Mouse (Mus musculus): ENCODE data around the gene Map3k10. TPM values are rescaled to one million over a fixed set of nuclear protein-coding genes. Genes with fewer than 3 reads are reported as not detected.
"Not testable (repeated sequence)": the region's sequence is repeated elsewhere in the genome, so short reads cannot be mapped to it uniquely, and the experiment has no call there.

The Map3k10 gene
- polyA plus RNA-seq, 1 experiment = 11.4 TPM

DNA sequence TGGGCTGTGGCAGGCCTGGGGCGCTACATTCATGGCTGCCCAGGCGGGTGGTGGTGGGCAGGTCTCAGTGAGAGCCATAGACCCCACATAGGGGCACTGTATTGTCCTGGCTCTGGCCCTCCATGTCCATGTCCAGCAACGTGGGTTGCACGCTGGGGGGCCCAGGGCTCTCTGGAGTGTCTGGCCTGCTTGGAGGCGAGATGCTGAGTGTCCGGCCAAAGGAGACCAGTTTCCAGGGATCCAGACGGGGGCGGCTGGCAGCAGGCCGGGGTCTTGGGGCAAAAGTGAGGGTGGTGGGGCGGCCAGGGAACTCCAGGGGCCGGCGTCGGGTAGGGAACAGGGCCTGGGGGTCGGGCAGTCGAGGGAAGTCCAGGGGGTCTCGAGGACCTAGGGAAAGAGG is 17.8 kb downstream of the Map3k10 start:
- WGBS = 92% methylated on average over 16 of the region's 16 CpGs
- no peak for DNase-seq (ENCODE audit: low read depth, low spot score)

DNA sequence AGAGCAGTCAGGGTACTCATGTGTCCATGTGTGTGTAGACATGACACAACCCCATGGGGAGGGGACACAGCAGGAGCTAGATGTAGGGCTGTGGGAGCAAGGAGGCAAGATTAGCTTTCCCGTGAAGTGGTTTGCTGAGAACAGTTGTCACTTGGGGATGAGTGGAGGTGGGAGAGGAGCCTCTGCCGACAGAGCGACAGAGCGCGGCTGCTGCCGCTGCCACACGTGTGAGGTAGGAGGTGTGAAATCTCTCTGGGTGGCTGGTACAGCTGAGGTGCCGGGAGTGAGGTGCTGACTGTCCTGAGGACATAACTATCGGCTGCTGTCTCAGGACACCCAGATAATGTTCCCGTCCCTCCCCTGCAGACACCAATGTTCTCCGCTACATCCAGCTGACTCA is 18.9 kb downstream of the Map3k10 start:
- DNase-seq (ENCODE audit: low read depth, low spot score) = no peak
- WGBS = 62% methylated on average over 11 of the region's 11 CpGs

DNA sequence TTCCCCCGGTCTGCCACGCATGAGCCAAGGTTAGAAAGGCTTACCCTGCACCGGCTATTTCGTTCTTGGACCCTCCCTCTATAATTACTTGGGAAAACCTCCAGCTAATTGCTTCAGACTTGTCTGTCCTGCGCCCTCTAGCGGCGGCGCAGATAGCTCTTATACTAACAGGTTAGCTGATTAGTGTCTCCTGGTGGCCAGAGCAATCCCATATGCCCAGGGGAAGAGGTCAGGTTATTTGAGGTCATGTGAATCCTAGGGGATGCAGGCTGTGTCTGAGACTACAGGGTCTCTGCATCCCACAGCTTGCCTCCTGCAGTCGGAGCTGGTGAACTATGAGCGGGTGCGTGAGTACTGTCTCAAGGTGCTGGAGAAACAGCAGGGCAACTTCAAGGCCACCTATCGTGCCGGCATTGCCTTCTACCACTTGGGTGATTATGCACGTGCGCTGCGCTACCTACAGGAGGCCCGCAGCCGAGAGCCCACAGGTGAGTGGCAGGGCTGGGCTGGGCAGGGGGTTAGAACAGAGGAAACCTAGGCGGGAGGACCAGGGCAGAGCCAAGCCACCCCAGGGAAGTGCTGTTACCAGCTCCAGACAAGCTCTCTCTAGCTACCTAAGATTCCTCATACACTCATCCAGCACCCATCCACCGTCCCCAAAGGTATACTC is 19.7 kb downstream of the Map3k10 start:
- DNase-seq (ENCODE audit: low read depth, low spot score) = peak; percentile 16
- WGBS = 52% methylated on average over 20 of the region's 20 CpGs

DNA sequence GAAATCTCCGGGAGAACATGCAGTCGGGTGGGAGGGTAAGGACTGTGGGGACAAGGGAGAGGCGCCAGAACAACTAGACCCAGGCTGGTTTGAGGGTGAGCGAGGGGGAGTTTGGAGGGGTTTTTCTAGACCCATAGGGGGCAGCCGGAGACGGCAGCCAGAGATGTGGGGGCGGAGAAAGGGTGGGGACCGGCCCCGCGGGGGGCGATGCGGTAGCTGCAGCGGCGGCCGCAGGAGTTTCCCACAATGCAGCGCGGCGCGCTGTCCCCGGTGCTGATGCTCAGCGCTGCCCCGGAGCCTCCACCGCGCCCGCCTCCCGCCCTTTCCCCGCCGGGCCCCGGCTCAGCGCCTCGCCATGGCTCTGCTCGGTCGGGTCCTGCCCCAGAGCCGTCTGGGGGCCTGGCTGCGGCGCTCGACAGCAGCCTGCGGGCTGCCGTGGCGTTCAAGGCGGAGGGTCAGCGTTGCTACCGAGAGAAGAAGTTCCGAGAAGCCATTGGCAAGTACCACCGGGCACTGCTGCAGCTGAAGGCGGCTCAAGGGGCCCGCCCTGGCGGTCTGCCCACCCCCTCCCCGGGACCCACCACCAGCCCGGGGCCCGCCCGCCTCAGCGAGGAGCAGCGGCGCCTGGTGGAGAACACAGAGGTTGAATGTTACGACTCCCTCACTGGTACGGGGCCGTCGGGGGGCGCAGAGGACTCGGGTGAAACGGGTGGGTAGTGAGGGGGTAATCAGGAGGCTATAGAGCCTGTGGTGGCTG is 20.5 kb downstream of the Map3k10 start, which contains the start of gene Ttc9b:
Gene Ttc9b, plus strand, starts transcription at position 235 of the 757 bp plus-strand sequence.
- DNase-seq (ENCODE audit: low read depth, low spot score) = no peak
- 5% methylated on average over 60 of the region's 62 CpGs for WGBS

DNA sequence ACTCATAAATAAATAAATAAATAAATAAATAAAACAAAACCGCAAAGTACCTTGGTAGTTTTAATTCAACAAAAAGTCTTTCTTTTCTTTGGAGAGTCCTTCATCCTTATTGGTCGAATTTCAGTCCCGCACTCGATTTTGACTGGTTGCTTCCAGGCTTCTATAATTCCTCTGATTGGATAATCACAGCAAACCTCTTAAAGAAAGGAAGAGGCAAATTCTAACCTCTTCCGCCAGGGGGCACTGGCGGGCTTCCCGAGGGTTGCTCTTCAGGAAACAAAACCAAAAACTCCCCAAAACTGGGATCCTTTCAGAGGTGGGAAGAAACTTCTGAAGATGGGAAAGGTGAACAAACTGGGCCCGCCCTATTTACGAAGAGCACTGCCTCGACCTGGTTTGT is 23.4 kb downstream of the Map3k10 start:
- 6% methylated on average over 10 of the region's 10 CpGs for WGBS
- DNase-seq (ENCODE audit: low read depth, low spot score) = peak; percentile 53

DNA sequence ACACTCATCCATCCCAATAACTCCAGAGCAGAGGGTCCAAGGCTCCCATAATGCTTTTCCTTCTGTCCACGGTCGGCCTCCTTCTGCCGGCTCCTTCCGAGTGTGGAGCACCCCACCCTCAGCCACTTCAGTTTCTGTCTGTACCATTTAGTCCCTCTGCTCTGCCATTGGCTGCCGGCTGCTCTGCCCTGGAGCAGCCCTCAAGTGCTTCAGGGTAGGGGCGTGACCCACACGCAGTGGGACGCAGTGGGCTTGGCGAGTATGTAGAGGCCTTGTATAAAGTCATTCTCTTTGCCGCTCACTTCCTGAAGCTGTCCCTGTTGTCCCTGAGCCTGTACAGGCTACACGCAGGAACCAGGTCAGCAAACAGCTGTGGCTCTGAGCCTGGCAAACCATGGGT is 24.7 kb downstream of the Map3k10 start:
- no peak for DNase-seq (ENCODE audit: low read depth, low spot score)
- 80% methylated on average over 11 of the region's 11 CpGs for WGBS

DNA sequence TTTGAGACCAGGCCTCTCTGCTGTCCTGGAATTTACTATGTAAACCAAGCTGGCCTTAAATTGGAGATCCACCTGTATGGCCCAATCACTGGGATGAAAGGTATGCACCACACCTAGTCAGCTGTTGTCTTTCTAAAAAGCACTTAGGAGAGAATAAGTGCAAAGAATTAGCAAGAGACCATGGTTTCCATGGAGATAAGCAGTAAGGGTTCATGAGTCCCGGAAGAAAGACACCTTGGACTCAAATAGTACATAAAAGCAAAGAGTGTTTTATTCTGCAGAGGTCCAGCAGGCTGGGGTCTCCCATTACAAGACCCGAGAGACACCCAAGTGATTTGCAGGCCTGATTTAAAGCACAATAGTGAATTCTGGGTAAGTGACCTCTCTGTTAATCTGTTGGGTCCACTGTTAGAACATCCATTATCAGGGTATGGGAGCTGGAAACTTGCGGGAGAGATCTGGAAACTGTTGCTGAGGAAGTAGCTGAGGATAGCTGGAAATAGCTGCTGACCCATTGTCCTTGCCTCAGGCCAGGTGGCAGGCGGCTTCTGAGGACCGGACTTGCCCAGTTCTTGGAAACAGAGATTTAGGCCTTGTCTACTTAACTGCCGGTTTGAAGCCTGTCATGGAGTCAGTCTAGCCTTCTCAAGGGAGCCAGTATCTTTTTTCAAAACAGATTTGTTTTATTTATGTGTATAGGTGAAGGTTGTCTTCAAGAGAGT is 27.0 kb downstream of the Map3k10 start:
- whole genome bisulfite sequencing = 71% methylated on average over 6 of the region's 6 CpGs
- DNase-seq (ENCODE audit: low read depth, low spot score) = no peak

DNA sequence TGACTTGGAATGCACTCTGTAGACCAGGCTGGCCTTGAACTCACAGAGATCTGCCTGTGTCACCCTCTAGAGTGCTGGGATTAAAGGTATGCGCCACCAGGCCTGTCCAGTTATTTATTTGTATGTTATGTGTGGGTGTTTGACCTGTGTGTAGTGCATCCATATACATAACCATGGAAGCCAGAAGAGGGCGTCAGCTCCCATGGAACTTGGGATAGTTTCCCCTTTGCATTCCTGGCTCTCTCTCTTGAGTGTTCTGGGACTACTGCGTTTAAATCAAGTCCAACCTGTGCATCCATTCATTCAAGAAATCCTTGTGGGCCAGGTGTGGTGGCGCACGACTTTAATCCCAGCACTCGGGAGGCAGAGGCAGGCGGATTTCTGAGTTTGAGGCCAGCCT is 27.9 kb downstream of the Map3k10 start:
- WGBS = 86% methylated on average over 7 of the region's 7 CpGs
- DNase-seq (ENCODE audit: low read depth, low spot score) = no peak

DNA sequence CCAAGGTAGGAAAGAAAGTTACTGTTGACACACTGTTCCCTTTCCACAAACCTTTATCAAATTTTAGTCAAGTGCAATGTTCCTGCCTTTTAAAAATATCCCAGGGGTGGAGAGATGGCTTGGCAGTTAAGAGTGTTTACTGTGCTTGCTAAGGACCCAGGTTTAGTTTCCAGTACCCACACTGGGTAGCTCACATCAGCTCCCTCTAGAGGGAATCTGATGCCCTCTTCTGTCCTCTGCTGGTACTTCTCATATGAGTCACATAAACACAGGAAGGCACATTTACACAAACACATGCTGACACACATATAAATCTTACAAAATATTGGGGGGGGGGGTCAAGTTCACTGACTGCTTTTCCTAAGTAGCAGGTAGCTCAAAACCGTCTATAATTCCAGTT is 29.9 kb downstream of the Map3k10 start:
- 37% methylated on average over 1 of the region's 1 CpGs for WGBS
- DNase-seq (ENCODE audit: low read depth, low spot score) = no peak

DNA sequence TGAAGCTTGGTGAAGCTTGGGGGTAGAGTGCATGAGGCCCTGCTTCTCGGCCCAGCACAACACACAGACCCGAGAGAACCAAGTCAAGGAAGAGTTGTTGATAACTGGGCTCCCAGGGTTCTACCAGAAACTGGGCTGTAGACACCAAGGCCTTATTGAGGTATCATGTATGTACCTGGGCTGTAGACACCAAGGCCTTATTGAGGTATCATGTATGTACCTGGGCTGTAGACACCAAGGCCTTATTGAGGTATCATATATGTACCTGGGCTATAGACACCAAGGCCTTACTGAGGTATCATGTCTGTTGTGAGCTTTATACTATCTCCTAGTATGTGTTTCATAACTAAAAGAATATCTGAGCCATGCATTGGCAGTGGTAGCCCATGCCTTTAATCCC is 39.3 kb downstream of the Map3k10 start:
- WGBS = 96% methylated on average over 2 of the region's 2 CpGs
- DNase-seq (ENCODE audit: low read depth, low spot score) = not testable (repeated sequence)

DNA sequence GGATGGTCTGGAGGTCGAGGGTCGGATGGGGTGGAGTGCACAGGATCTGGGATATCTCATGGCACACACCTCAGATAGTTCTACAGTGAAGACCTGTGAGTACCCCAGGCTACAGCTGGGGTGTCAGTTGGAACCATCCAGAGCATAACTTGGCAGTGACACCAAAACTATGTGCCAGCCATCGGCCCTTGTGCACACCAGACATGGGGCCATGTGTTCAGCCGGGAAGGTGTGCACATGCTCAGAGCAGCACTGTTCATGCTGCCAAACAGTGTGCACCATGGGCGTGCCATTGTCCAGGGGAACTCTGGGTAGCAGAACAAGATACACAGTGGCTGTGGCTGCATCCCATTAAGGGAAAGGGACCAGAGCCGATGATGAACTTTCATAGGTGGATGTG is 39.7 kb downstream of the Map3k10 start:
- 92% methylated on average over 6 of the region's 6 CpGs for WGBS
- no peak for DNase-seq (ENCODE audit: low read depth, low spot score)

DNA sequence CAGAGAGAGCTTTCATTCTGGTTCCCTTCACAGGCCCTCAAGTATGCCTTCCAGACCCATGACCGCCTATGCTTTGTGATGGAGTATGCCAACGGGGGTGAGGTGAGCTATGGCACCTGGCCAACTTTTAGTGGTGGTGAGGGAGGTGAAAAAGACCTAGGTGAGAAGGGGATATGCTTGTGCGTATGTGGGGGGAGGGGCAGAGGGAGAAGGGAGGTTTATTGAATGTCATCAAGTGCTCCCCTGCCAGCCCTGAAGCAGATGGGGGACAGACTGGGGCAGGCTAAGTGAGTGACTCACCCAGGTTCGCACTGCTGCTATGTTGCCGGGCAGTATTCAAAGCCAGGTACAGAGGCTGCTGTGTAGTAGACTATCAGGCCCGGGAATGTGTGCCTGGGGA is 41.2 kb downstream of the Map3k10 start:
- WGBS = 93% methylated on average over 6 of the region's 6 CpGs
- DNase-seq (ENCODE audit: low read depth, low spot score) = no peak

DNA sequence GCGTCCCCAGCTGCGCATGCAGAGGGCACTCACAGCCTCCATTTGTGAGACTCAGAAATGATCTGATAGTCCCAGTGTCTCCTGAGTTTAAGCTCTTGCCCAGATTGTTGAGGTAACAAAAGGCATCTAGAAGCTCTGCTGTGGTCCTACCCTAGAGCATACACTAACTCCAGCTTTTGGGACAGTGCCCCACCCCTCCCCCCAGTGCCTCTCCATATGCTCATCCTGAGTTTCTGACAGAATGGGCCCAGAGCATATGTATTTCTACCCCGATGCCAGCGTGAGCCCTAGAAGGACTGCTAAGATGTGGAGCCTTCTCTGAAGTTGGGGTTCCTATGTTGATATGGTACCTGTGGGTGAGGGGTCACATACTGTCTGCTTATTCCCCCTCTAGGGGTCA is 43.0 kb downstream of the Map3k10 start:
- WGBS = 95% methylated on average over 4 of the region's 4 CpGs
- DNase-seq (ENCODE audit: low read depth, low spot score) = no peak

DNA sequence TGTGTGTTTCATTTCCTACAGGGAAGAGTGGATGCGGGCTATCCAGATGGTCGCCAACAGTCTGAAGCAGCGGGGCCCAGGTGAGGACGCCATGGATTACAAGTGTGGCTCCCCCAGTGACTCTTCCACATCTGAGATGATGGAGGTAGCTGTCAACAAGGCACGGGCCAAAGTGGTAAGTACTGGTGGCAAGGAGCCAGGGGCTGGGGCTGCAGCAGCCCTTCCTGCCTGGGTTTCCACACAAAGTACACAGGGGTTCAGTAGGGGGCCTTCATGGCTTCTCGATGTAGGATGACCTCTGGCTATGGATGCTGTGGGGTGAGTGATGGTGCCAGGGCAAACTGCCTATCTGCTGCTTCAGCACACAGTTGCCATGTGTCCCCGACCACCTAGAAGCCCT is 45.6 kb downstream of the Map3k10 start:
- DNase-seq (ENCODE audit: low read depth, low spot score) = not testable (repeated sequence)
- WGBS = 92% methylated on average over 7 of the region's 7 CpGs

DNA sequence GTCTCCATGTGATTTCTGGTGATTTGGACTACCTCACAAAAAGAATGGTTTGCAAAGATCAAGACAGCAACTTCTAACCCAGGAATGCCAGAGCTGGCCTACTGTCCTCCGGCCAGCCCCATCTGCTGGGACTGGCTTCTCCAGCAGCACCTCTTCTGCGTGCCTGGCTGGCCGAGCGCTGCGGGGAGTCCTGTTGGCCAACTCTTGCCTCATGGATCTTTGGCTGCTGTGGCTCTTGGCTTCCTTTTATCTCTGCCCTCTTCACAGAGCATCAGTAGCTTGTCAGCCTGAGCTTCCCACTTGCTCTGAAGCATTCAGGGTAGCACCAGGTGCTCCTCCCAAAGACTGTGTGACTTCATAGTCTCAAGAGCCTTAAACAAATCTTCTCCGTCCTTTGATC is 46.2 kb downstream of the Map3k10 start:
- no peak for DNase-seq (ENCODE audit: low read depth, low spot score)
- 94% methylated on average over 6 of the region's 6 CpGs for WGBS

DNA sequence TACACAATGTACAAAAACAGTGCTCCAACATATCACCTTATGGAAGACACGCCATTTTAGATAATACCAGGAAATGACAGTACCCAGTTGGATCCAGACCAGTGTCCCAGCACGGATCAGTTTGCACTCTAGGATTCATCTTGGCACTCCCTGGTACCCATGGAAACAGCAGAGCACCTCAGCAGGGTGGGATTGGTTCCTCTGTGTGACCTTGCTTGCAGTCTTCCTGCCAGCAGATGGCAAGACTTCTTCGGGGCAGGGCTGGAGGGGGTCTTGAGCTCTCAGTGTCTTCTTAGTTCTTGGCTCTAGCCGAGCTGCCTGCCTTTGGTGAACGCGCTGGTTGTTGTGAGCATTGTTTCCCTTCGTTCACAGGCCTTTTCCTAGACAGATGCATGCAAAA is 46.7 kb downstream of the Map3k10 start:
- WGBS = 88% methylated on average over 7 of the region's 7 CpGs
- DNase-seq (ENCODE audit: low read depth, low spot score) = no peak

DNA sequence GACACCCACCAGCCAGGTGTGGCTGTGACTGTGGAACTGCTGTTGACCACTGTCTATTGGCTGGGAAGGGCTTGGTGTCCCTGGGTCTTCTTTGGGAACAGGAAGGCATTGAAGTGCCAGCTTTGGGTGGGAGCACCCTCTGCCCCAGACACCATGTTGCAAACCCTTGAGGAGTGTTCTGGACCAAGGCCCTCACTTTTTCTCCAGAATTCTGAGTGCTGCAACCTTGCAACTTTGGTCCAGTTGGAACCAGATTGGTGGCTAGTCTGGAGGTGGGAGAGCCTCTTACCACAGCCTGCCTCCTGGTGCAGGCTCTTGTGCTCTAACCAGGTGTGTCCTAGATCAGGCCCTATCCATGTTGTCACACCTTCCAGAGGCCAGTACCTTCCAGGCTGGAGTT is 49.4 kb downstream of the Map3k10 start:
- no peak for DNase-seq (ENCODE audit: low read depth, low spot score)

DNA sequence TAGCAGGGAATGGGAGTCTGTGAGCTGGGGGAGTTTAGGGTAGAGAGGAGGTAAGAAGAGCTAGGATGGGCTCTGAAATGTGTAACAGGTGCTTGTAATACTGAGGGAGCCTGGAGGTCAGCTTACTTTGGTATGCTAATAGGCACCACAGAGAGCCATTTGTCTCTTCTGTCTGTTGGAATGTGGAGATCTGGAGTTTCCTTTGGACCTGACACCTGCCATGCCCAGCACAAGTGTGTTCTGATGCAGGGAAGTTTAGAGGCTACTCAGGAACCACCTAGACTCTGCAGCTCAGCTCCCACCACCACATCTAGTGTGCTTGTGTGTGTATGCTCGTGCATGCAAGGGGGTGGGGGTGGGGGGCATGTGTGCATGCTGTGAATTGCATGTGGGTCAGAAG is 52.2 kb downstream of the Map3k10 start:
- DNase-seq (ENCODE audit: low read depth, low spot score) = no peak
- WGBS = 81% methylated on average over 1 of the region's 1 CpGs

DNA sequence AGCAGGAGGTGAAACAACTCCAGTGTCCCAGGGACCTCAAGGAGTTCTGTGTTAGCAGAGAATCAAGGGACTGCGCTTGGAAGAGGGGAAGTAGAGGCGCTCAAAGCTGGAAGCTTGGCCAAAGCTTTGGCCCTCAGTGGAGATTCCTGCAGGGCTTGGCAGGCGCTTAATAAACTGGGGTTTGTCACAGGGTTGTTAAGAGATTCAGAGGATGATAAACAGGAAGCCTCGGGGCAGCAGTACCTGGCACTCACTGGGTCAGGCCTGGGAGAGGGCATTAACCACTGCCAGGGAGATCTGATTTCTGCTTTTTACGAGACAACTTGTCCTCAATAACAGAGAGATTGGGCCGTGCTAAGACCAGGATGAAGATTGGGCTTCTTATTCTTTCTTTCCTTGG is 53.4 kb downstream of the Map3k10 start:
- no peak for DNase-seq (ENCODE audit: low read depth, low spot score)
- WGBS = 65% methylated on average over 6 of the region's 6 CpGs

DNA sequence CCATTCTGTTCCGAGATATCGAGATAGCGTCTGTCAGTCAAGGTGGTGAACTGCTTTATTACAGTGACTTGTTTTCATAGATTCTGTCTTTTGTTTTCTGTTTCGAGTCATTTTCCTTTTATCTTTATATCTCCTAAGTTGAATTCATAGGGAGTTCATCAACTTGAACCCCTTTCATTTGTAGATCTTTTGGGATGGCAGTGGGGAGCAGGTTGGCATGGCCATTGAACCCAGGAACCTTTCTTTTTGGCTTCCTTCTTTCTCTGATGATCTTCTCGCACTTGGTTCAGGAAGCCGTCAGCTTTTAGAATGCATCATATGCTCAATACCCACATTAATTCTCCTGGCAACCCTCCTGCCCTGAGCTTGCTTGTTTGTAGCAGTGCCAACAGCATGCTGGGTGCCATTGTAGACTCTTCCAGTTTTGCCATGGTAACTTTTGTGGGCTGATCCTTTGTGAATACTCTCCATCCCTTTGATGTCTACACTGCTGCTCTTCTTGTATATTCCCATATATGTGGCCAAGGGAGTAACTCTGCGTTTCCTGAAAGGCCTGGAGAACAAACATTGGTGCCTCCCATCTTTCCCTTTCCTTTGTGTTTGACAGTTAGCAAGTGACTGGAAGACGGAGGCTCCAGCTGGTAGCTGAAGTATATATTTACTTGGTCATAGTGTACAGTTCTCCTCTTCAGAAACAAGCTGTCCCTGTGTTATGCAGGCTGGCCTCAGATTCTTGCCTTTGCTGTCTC is 60.5 kb downstream of the Map3k10 start:
- DNase-seq (ENCODE audit: low read depth, low spot score) = no peak
- 73% methylated on average over 8 of the region's 8 CpGs for WGBS
